Mouse (Mus musculus) stomach, embryonic 14.5 days (tissue): Measurements from ENCODE around the gene Atxn10. TPM values are rescaled to one million over a fixed set of nuclear protein-coding genes. Genes with fewer than 3 reads are reported as not detected.

Experiments
- ATAC-seq: fragments of 200-750 bp; cut with Nextera tagmentation; 2 replicates; pipeline ENCODE4 v1.8.0; 2017; ENCODE audit warnings: low read depth, moderate TSS enrichment; ENCODE audit not compliant: insufficient number of reproducible peaks, insufficient read depth, low FRiP score
- H3K27ac ChIP-seq: fragments of 300-500 bp; sonication (generic); 2 replicates; pipeline ENCODE4 v1.5.1; 2014; ENCODE audit warnings: mild to moderate bottlenecking, low read length, moderate library complexity, mixed read lengths
- H3K27me3 ChIP-seq: fragments of 300-500 bp; sonication (generic); 2 replicates; pipeline ENCODE4 v1.6.1; 2014; ENCODE audit warnings: low read length, control low read depth, mixed read lengths; ENCODE audit not compliant: control insufficient read depth, insufficient read depth
- H3K36me3 ChIP-seq: fragments of 300-500 bp; sonication (generic); 2 replicates; pipeline ENCODE4 v1.6.1; 2014; ENCODE audit warnings: mild to moderate bottlenecking, control low read depth, low read length, moderate library complexity, mixed read lengths; ENCODE audit not compliant: control insufficient read depth, insufficient read depth
- H3K4me1 ChIP-seq: fragments of 300-500 bp; sonication (generic); 2 replicates; pipeline ENCODE4 v1.6.1; 2014; ENCODE audit warnings: low read length, control low read depth, mixed read lengths; ENCODE audit not compliant: control insufficient read depth, insufficient read depth
- H3K4me2 ChIP-seq: fragments of 300-500 bp; sonication (generic); replicated peaks from 2 replicates; pipeline ENCODE4 v1.6.1; 2014; ENCODE audit warnings: low read depth, low read length, control low read depth
- H3K4me3 ChIP-seq: fragments of 300-500 bp; sonication (generic); 2 replicates; pipeline ENCODE4 v1.5.1; 2014; ENCODE audit warnings: low read depth, low read length, control low read depth
- H3K9ac ChIP-seq: fragments of 300-500 bp; sonication (generic); replicated peaks from 2 replicates; pipeline ENCODE4 v1.6.1; 2014; ENCODE audit warnings: low read depth, mild to moderate bottlenecking, control low read depth, low read length, moderate library complexity, mixed read lengths
- H3K9me3 ChIP-seq: fragments of 300-500 bp; sonication (generic); 2 replicates; pipeline ENCODE4 v1.6.1; 2016; ENCODE audit warnings: low read depth, low read length, control low read depth; ENCODE audit not compliant: control insufficient read depth
- WGBS: fragments of 180-500 bp; shearing (Covaris S2); extraction: QIAGEN DNeasy Blood & Tissue Kit; methylation state at CpG from one replicate; pipeline ENCODE4 v1.1.7; 2014; 5-methylcytosine and 5-hydroxymethylcytosine counted together
- polyA plus RNA-seq: library from polyadenylated mRNA; unstranded; fragments of >200 nt; fragmentation: Nextera tagmentation; extraction: Ambion mirVana; gene quantifications from 2 replicates; pipeline ENCODE4 v1.2.1, GENCODE M21; 2014

Atxn10 gene
- polyA plus RNA-seq, result 258 and 265 TPM in 2 replicates

DNA sequence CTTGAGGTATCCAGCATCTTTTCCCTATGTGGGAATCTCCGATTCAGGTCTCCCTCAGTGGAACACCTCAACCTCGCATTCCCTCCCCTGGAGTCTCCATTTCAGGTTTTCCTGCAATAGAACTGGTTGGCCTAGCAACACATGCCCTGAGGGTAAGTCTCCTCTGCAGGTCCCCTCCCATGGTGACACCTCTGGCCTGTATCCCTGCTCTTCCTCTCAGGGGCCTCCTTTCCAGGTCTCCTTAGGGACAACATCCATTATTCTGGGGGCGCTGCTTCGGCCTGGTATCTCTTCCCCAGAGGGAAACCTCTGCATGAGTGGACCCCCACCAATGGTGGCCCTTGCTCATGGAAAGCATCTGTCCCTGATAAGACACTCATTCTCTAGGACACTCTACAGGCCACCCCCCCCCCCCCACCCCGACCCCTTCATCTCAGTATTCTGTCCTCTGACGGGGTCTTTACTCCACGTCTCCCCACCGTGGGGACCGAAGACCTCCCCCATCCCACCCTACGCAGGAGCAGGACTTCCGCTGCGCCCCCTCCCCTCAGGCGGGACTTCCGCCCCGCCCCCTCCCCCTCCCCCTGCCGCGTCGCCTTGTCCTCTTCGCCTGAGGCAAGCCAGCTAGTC lies at the start of gene Atxn10:
TSS of gene Atxn10 (plus strand) at position 575 of the 630 bp plus-strand sequence.
- Histone ChIP-seq H3K36me3 (no peaks in the 10 kb centered on the region), H3K4me2 (peak within 1 kb of the TSS; percentile 81), H3K4me1 (peaks cover 8% of the 10 kb centered on the region; the same call in 1 of the 2 replicates), H3K4me3 (peak within 1 kb of the TSS; percentile 94), H3K9ac (peak within 1 kb of the TSS; percentile 87), H3K9me3 (no peaks in the 10 kb centered on the region), H3K27ac (peak within 1 kb of the TSS; percentile 91), H3K27me3 (no peaks in the 10 kb centered on the region)
- 12% methylated on average over 12 of the region's 19 CpGs for WGBS
- ATAC-seq, result peak; percentile 9; the same call in 1 of the 2 replicates

DNA sequence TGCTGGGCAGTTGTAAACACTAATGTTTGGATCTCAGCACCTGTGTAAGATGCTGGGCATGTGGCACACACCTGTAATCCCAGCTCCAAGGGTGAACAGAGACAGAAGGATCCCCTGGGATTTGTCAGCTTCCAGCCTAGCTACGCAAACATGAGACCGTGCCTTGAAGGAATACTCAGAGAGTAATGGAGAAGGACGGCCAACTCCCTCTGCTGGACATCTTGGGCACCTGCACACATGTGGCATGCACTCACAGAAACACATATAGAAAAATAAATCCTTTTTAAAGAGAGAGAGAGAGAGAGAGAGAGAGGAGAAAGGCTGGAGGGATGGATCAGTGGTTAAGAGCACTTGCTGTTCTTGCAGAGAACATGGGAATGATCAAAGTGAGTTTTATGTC lies 41.4 kb upstream of the Atxn10 start:
- H3K27me3 ChIP-seq, result no peaks in the 10 kb centered on the region
- no peak overlapping the region for H3K4me2 ChIP-seq
- peaks cover 8% of the 10 kb centered on the region; the same call in 1 of the 2 replicates for H3K4me1 ChIP-seq
- H3K9me3 ChIP-seq, result no peaks in the 10 kb centered on the region
- WGBS, result 84% methylated on average over 3 of the region's 3 CpGs
- H3K4me3 ChIP-seq, result no peak overlapping the region
- no peak for ATAC-seq
- H3K36me3 ChIP-seq, result no peaks in the 10 kb centered on the region
- H3K9ac ChIP-seq, result no peak overlapping the region
- no peak overlapping the region for H3K27ac ChIP-seq

- ATAC-seq, result no peak
- no peak overlapping the region for H3K4me3 ChIP-seq
- H3K36me3 ChIP-seq, result no peaks in the 10 kb centered on the region
- no peak overlapping the region for H3K27ac ChIP-seq
- no peaks in the 10 kb centered on the region for H3K27me3 ChIP-seq
- H3K9ac ChIP-seq, result no peak overlapping the region
- no peaks in the 10 kb centered on the region for H3K9me3 ChIP-seq
- H3K4me1 ChIP-seq, result peaks cover 8% of the 10 kb centered on the region; the same call in 1 of the 2 replicates
- no peak overlapping the region for H3K4me2 ChIP-seq
- 56% methylated on average over 8 of the region's 8 CpGs for WGBS
Measured at GRCm38 (mm10) chr15:85295544-85295943, 40.5 kb upstream of the Atxn10 start.

DNA sequence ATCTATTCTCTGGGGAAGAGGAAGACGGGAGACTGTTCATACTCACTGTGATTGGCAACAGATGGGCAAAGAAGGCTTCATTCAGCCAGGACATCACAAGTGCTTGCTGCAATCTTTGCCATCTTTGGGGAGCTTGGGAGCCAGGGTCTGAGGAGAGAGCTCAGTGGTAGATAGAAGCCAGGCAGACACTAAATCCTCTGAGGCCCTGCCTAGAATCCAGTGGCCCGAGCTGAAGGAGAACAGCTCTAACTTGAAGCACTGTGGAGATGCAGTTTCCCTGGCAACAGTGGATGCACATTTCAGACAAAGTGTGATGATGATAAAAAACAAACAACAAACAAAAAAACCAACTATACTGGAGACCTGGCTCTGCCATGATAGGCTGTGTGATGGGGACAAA lies 40.1 kb upstream of the Atxn10 start:
- Histone ChIP-seq H3K27ac (no peak overlapping the region), H3K36me3 (no peaks in the 10 kb centered on the region)
- 48% methylated on average over 2 of the region's 2 CpGs for WGBS

DNA sequence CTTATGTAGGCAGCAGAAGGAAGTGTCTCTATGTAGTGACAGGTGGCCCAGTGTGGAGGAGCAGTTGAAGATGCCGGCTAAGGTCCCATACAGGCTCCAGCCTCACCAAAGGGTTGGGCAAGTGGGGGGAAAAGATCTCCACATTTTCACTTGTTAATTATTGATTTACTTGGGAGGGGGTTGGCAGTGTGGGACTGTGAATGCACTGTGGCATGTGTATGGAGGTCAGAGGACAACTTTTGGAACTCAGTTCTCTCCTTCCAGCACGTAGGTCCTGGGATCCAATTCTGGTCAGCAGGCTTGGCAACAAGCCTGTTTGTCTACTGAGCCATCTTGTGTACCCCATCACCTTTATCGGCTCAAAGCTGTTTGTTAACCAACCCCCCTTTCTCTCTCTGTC lies 39.5 kb upstream of the Atxn10 start:
- H3K4me1 ChIP-seq, result peaks cover 8% of the 10 kb centered on the region; the same call in 1 of the 2 replicates
- no peak overlapping the region for H3K27ac ChIP-seq
- no peaks in the 10 kb centered on the region for H3K27me3 ChIP-seq
- no peak overlapping the region for H3K4me2 ChIP-seq
- ATAC-seq, result no peak
- H3K4me3 ChIP-seq, result no peak overlapping the region
- no peak overlapping the region for H3K9ac ChIP-seq
- H3K9me3 ChIP-seq, result no peaks in the 10 kb centered on the region
- 78% methylated on average over 3 of the region's 3 CpGs for WGBS
- H3K36me3 ChIP-seq, result no peaks in the 10 kb centered on the region

More for the DNA sequence above, 40.1 kb upstream of the Atxn10 start:
- H3K4me3 ChIP-seq, result no peak overlapping the region
- no peak for ATAC-seq
- H3K4me1 ChIP-seq, result peaks cover 8% of the 10 kb centered on the region; the same call in 1 of the 2 replicates
- H3K4me2 ChIP-seq, result no peak overlapping the region
- no peaks in the 10 kb centered on the region for H3K9me3 ChIP-seq
- H3K27me3 ChIP-seq, result no peaks in the 10 kb centered on the region
- H3K9ac ChIP-seq, result no peak overlapping the region

DNA sequence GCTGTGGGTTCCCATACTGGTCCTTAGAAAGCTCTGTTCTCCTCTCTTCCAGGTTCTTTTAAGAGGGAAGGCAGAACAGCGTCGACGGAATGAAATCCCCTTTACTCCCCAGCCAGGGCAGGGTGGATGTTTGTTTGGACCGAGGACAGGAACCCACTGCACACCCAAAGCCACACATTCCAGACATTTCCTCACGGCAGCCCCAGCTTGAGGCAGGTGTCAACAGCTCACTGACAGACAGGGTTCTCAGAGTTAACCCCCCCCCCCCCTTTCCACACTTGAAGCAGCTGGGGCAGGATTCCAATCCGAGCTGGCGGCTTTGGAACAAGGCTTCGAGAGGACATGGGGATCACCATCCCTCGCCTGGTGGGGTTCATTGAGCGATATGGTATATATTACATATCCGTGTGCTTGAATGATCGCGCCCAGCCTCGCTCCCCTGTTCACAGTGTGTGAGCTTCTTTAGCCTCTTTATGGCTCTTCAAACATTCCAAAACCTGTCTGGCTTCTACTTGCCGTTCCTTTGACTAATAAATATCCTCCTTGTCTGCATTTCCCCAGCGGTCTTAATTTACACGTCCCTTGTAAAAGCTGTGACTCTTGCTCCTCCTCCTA lies 37.8 kb upstream of the Atxn10 start:
- H3K27me3 ChIP-seq, result no peaks in the 10 kb centered on the region
- 29% methylated on average over 17 of the region's 17 CpGs for WGBS
- H3K27ac ChIP-seq, result no peak overlapping the region
- H3K9ac ChIP-seq, result no peak overlapping the region
- peaks cover 8% of the 10 kb centered on the region; the same call in 1 of the 2 replicates for H3K4me1 ChIP-seq
- H3K36me3 ChIP-seq, result no peaks in the 10 kb centered on the region
- no peak overlapping the region for H3K4me3 ChIP-seq
- no peaks in the 10 kb centered on the region for H3K9me3 ChIP-seq
- no peak for ATAC-seq
- peak overlapping the region; percentile 33 for H3K4me2 ChIP-seq

DNA sequence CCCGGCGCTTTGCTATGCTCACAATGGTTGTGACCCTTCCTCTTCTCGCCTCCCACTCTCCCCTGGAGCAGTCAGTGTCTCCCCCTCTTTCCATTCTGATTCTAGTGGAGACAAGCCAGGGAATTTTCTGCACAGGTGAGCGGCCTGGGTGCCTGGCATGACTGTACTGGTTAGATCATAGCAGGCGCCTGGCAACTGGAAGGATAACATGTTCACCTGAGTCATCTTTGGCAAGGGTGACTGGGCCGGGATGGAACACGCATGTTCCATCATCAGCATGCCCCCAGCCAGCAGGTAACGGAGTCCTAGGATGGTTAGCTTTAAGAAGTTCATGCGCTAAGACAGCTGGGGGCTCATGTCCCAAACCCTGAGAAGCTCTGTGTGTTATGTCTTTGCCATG lies 37.1 kb upstream of the Atxn10 start:
- H3K9ac ChIP-seq, result no peak overlapping the region
- 84% methylated on average over 9 of the region's 9 CpGs for WGBS
- no peaks in the 10 kb centered on the region for H3K27me3 ChIP-seq
- no peaks in the 10 kb centered on the region for H3K9me3 ChIP-seq
- H3K27ac ChIP-seq, result no peak overlapping the region
- ATAC-seq, result no peak
- H3K4me3 ChIP-seq, result no peak overlapping the region
- H3K36me3 ChIP-seq, result no peaks in the 10 kb centered on the region
- H3K4me2 ChIP-seq, result no peak overlapping the region
- peaks cover 8% of the 10 kb centered on the region; the same call in 1 of the 2 replicates for H3K4me1 ChIP-seq

DNA sequence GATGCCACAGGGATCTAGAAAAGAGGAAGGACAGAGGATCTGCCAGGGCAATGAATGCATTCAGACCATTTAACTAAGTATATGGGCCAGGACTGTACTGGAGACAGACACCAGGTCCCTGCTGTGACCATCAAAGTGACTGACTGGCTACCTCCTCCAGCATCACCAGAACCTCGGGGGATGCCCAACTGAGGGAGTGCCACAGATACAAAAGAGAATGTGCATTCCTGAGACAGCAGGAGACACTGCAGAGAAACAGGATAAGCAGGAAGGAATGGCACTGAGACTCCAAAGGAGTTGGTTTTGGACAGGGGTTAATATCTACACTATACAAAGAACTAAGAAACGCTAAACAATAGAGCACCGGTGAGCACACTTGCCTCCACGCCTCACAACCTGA lies 32.8 kb upstream of the Atxn10 start:
- Histone ChIP-seq H3K27me3 (no peaks in the 10 kb centered on the region), H3K27ac (no peak overlapping the region), H3K4me2 (no peak overlapping the region), H3K36me3 (no peaks in the 10 kb centered on the region), H3K4me3 (no peak overlapping the region), H3K9ac (no peak overlapping the region), H3K9me3 (no peaks in the 10 kb centered on the region), H3K4me1 (peaks cover 6% of the 10 kb centered on the region; the same call in 1 of the 2 replicates)
- 74% methylated on average over 4 of the region's 4 CpGs for WGBS
- ATAC-seq, result no peak
